Mouse (Mus musculus) gastrocnemius, postnatal 36 days (tissue): ENCODE data around the gene Tsnax. TPM values are rescaled to one million over a fixed set of nuclear protein-coding genes. Genes with fewer than 3 reads are reported as not detected.

Experiments used
- DNase-seq, 2 experiments: peaks; one replicate each; pipeline ENCODE4 v3.0.0; 2022
- intact Hi-C: fragments of 180-260 bp; cut with DNase I; formaldehyde crosslinking; loops from one replicate; pipeline ENCODE4 v1.15.1; 2025
- long read RNA-seq, 2 experiments: library from polyadenylated mRNA; stranded (forward); transcript quantifications; one replicate each; pipeline ENCODE4 v2.0.0; 2021
- total RNA-seq, 2 experiments: library from RNA; stranded (reverse); gene quantifications; 2 replicates each; pipeline ENCODE4 v1.2.3; 2021

Gene Tsnax
- 10 to 100 TPM; 62.3 to 68.5 TPM for total RNA-seq
- long read RNA-seq, experiment 1, transcript Tsnax-201 (6 exons, 2,391 nt): major isoform, 95 of 110 reads
- long read RNA-seq, experiment 1, partial matches to known transcripts: 13 of 110 reads
- long read RNA-seq, experiment 1, other reads (novel, unspliced or antisense): 2 of 110 reads
- long read RNA-seq, experiment 2, transcript Tsnax-201 (6 exons, 2,391 nt): major isoform, 113 of 126 reads
- long read RNA-seq, experiment 2, partial matches to known transcripts: 8 of 126 reads
- long read RNA-seq, experiment 2, other reads (novel, unspliced or antisense): 3 of 126 reads

DNA sequence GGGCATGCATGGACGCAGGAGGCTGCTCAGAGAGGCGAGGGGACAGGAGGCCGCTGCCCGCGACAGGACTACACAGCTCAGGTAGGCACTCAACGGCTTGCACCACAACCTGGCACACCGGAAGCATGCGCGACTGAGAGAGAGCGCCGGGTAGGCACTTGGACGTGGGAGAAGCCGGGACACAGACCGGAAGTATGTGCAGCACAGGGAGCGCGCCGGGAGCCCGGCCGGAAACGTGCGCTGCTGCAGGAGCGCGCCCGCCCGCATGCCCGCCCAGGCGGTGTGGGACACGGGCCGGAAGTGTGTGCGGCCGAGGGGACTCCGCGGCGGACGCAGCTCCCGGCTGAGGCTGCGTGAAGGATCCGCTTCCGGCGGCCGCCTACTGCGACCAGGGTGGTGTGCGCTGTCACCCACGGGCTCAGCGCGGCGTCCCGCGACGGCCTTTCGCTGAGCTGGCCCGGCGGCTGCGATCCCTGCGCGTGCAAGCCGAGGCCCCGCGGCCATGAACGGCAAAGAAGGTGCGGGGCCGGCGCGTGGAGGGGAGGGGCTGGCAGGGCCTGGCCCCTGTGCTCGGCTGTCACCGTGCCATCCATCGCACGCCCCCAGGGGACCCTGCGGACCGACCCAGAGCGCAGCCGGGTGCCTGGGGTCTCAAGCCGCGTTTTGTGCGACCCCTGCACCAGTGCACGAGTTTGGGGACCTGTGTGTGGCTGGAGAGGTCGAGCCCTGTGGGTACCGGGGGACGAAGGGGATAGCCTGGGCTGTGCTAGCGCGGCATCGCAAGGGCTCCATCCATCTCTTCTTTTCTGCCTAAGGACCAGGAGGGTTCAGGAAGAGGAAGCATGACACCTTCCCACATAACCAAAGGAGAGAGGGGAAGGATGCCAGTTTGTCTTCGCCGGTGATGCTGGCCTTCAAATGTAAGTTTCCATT lies at the start of gene Tsnax:
Tsnax (plus strand) TSS at position 303 of the 933 bp plus-strand sequence.
- peak; percentile 85 to 89 for DNase-seq
- intact Hi-C loops: loop anchor here (2.0 kb wide), 2 partner anchors 62 to 116 kb away; partner anchors contain the start of genes Exoc8 and Sprtn

DNA sequence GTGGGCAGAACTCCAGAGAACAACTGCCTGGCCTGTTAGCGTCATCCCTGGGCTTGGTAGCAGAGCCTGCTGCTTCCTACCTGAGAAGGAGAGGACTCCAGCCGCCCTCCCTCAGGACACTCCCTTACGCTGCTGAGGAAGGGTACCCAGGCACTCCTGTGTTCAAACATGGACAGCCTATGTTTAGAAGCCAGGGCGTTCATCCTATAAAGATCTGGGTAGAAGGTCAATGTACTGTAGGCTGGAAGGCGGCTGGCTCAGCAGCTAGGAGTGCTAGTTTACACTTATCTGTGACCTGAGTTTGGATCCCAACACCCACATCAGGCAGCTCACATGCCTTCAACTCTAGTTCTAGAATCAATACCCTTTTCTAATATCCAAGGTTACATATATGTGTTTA lies 49.6 kb upstream of the Tsnax start:
- no peak for DNase-seq
- intact Hi-C loops: no loop called here

DNA sequence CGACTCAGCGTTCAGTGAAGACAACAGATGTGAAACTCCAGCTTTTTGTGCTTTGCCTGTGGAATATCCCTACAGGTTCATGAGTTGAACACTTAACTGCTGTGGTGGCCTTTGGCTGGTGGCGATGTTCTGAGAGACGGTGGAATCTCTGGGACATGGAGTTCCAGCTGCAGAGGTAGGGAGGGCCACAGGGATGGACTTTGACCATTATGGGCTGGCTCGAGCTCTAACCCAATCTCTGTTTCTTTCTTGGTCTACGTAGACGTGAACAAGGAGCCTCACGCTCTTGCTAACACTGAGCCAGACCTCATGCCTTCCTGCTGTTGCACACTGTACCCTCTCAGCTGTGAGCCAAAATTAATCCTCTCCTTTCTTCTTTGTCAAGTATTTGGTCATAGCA lies 47.8 kb upstream of the Tsnax start:
- DNase-seq: no peak
- intact Hi-C loops: no loop called here

DNA sequence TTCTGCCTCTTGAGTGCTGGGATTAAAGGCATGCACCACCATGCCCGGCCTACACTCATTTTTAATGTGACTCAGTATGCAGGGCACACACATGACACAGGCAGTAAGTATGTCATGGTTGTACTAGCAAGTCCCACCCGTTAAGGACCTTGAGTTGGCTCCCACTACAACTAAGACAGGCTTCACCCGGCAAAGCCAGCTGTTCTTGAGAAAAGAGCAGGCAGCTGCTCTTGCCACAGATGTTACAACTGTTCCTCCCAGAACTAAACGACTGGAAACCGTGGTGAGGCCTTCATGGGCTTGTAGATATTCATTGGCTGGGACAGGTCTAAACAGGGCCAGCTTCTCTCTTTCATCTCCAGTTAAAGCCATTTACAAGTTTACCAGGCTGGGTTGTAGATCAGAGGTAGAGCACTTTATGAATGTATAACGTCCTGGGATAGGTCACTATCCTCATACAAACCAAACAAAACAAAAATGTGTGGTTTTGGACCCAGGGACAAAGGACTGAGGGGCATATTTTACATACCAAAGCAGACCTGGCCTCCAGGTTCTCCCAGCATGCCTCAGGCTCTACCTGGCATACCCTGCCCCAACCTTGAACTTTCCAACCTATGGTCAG lies 42.4 kb upstream of the Tsnax start:
- intact Hi-C loops: no loop called here

DNA sequence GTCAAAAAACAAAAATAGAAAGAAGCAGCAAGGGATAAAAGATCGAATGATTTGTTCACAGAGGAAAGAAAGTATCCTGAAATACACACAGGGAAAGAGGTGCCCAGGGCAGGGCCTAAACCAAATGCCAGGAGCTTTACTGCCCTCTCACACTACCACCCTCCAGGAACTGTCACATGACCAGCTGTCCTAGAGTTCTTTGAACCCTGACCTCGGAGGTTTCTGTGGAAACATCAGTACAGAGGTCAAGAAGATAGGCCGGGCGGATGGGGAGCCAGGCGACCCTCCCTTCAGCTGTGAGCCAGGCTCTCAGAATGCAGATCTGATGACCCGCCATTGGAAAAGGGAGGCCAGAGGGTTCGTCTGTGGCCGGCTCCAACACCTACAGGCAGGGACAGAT lies 39.6 kb upstream of the Tsnax start:
- no peak for DNase-seq
- intact Hi-C loops: no loop called here

More for the DNA sequence above, 42.4 kb upstream of the Tsnax start:
- DNase-seq: no peak

- DNase-seq: no peak
- intact Hi-C loops: no loop called here
These were observed 38.5 kb upstream of the Tsnax start for GRCm38 (mm10) chr8:124974254-124974653.

- no peak for DNase-seq
These were observed 36.6 kb upstream of the Tsnax start for GRCm38 (mm10) chr8:124976211-124976610.

DNA sequence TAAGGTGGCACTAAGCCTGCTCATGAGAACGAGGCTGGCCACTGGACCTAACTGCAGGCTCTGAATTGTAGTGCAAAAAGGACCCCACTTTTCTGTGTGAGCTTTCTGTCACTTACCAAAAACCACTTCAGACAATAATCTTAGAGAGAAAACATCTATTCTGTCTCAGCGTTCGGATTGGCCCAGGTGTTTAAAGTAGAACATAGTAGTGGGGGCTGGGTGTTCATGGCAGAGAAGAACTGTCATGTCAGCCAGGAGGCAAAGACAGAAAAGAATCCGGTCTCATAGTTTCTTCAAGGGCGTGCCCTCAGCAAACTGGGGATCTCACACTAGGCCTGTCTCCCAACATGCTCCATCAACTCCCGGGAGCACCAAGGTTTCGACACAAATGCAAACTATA lies 34.8 kb upstream of the Tsnax start:
- no peak for DNase-seq
- intact Hi-C loops: no loop called here

More at GRCm38 (mm10) chr8:124976211-124976610, 36.6 kb upstream of the Tsnax start:
- intact Hi-C loops: no loop called here

GRCm38 (mm10) chr8:124980036-124980435 lies 32.8 kb upstream of the Tsnax start:
- intact Hi-C loops: no loop called here
- DNase-seq: no peak

- no peak for DNase-seq
- intact Hi-C loops: no loop called here
These were observed 32.0 kb upstream of the Tsnax start for GRCm38 (mm10) chr8:124980828-124981227.

DNA sequence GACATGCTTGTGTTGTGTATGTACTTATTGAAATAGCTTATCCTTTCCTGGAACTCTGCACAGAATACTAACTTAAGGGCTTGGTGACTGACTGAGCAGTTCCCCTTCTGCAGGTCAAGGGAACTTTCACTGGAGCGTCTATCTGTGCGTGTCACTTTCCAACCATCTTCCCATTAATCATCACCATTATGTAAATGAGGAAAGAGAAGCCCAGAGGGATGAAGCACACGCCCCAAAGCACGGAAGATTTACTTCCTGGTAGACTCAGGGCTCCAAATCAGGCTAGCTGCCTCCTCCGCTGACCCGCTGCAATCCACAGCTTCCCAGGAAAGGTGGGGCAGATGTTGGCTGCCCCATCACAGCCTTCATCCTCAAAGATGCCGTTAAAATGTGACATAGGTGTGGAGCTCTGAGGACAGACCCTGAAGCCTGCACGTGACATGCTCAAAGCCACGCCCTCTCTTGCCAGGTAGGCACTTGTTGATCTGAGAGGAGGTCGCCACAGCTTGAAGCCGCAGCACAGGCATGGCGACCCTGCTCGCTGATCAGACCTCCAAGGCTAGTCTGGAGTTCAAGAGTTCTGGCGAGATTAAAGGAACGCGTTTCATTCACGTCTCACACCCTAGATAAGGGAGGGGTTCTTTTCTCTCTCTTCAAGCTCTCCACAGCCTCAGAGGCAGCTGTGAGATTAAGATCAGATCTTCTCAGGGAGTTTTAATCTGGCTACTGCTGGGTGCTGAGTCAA lies 21.7 kb upstream of the Tsnax start:
- intact Hi-C loops: no loop called here
- no peak for DNase-seq

DNA sequence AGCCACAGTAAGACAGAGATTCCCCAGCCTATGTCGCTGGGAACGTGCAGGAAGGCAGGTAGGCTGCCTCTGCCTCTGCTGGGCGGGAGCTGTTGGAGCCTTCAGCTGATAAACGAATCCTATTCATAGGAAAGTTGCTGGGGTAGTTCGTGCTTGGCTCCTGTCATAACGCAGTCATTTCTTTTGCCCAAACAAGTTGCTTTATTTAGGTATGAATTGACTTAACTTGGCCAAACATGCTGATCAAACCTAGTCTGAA lies 21.2 kb upstream of the Tsnax start:
- no peak for DNase-seq
- intact Hi-C loops: no loop called here

DNA sequence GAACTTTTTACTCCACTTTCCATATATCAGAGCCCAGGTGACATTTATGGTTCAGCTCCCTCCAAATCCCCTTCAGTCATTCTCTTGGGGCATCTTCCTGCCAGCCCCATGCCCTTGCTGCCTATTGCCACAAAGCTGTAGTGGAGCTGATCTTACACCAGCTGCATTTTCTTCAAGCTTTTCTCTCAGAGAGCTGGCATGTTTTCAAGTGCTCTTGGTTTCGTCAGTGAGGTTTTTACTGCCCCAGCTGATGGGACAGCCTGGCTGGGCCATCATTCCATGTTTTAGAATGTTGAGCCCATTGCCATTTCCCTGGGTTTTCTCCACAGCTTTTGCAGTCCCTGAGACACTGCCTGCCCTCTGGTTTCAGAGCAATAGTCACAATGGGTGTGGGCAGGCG lies 17.0 kb upstream of the Tsnax start:
- no peak for DNase-seq
- intact Hi-C loops: no loop called here

DNA sequence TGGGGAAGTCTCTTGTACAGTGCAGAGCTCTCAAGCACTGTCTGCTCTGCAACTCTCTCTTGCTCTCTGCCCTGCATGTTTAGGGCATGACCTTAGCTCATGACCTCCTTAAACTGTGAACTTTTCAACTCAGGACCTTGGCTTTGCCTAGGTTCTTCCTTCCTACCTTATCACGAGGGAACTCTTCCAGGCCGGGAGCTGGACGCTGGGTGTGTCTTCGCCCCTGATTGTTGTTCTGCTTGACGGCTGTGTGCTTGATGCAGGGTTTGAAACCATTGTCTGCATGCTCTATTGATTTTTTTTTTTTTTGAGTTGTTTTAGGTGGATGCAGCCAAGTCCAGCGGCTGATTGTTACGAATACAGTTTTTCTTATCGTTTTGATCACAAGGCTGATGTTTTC lies 11.3 kb downstream of the Tsnax start:
- no peak for DNase-seq

DNA sequence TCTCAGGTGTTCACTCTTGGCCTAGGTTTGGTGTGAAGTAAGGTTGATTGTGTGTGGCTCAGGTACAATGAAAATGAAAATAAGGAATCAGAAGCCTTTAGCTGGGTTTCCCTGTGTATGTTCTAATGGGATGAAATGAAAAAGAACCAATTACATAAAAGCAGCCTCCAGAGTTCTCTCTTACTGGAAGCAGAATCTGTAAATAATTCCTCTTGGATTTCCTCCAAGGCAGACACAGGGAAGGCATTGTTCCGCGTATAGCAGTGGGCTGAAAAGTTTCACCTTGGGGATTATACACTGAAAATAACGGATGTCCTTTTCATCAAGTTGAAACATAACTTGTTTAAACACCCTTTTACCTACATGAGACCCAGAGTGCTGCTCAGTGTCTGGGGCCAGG lies 14.4 kb downstream of the Tsnax start:
- intact Hi-C loops: loop anchor here (5.0 kb wide), 1 partner anchor 150 kb away; no protein-coding TSS in a partner anchor
- no peak for DNase-seq

More for the DNA sequence above, 11.3 kb downstream of the Tsnax start:
- intact Hi-C loops: no loop called here

- intact Hi-C loops: loop anchor here (5.0 kb wide), 1 partner anchor 152 kb away; no protein-coding TSS in a partner anchor
- DNase-seq: no peak
These were observed 16.0 kb downstream of the Tsnax start for GRCm38 (mm10) chr8:125028841-125029240.

DNA sequence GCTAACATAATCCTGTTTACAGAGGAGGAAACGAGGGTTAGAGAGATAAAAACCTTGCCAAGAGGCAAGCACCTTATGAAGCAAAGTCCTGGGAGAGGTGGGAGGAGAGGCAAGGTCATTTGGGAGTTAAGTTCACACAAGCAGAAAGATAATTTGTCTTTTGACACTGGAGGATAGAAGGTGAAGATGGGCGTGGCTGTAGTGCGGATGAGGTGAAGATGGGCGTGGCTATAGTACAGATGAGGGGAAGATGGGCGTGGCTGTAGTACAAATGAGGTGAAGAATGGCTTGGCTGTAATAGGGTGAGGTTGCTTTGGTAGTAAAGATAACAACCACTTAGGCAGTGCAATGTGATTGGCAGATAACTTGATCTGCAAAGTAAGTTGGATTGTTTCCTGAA lies 18.5 kb downstream of the Tsnax start:
- intact Hi-C loops: no loop called here
- DNase-seq: no peak

- peak; percentile 54 to 61 for DNase-seq
- intact Hi-C loops: loop anchor here (5.0 kb wide), 1 partner anchor 137 kb away; the partner anchor contains the start of genes Exoc8 and Sprtn
These were observed 21.9 kb downstream of the Tsnax start for GRCm38 (mm10) chr8:125034669-125035068.

GRCm38 (mm10) chr8:125037081-125037480 lies 24.3 kb downstream of the Tsnax start:
- DNase-seq: no peak
- intact Hi-C loops: loop anchor here (5.0 kb wide), 1 partner anchor 140 kb away; the partner anchor contains the start of genes Exoc8 and Sprtn

- intact Hi-C loops: loop anchor here (5.0 kb wide), 1 partner anchor 141 kb away; the partner anchor contains the start of genes Exoc8 and Sprtn
- peak in 1 of 2 experiments; percentile 16 for DNase-seq
These were observed 25.9 kb downstream of the Tsnax start for GRCm38 (mm10) chr8:125038731-125039130.
